Mouse (Mus musculus) heart, embryonic 14.5 days (tissue): Measurements from ENCODE around the gene Arfgef2. TPM values are rescaled to one million over a fixed set of nuclear protein-coding genes. Genes with fewer than 3 reads are reported as not detected.

Experiments
- ATAC-seq: fragments of 200-750 bp; cut with Nextera tagmentation; 2 replicates; pipeline ENCODE4 v1.8.0; 2017; ENCODE audit warnings: low read depth, moderate TSS enrichment; ENCODE audit not compliant: insufficient number of reproducible peaks, insufficient read depth, low FRiP score
- H3K27ac ChIP-seq, 2 experiments: fragments of 200-500 bp in 1 of 2; fragments of 300-500 bp in 1 of 2; sonication (generic) in 1 of 2; replicated peaks in 1 of 2; 2 replicates each; pipeline ENCODE4 v1.5.1; 2012 to 2014; ENCODE audit warnings: low read depth in 2 of 2, low read length in 2 of 2, control low read depth in 1 of 2, mild to moderate bottlenecking in 1 of 2, mixed read lengths in 1 of 2; ENCODE audit not compliant: control insufficient read depth in 1 of 2, insufficient read depth in 1 of 2
- H3K27me3 ChIP-seq: fragments of 300-500 bp; sonication (generic); 2 replicates; pipeline ENCODE4 v1.6.1; 2014; ENCODE audit warnings: mild to moderate bottlenecking, low read length, control low read depth; ENCODE audit not compliant: control insufficient read depth, insufficient read depth
- H3K36me3 ChIP-seq: fragments of 300-500 bp; sonication (generic); 2 replicates; pipeline ENCODE4 v1.6.1; 2014; ENCODE audit warnings: mild to moderate bottlenecking, control low read depth, low read length, mixed read lengths; ENCODE audit not compliant: control insufficient read depth, insufficient read depth
- H3K4me1 ChIP-seq, 2 experiments: fragments of 200-500 bp in 1 of 2; fragments of 300-500 bp in 1 of 2; sonication (generic) in 1 of 2; 2 replicates each; pipeline ENCODE4 v1.6.1; 2012 to 2014; ENCODE audit warnings: low read length in 2 of 2, control low read depth in 1 of 2, mixed read lengths in 1 of 2; ENCODE audit not compliant: control insufficient read depth in 2 of 2, insufficient read depth in 2 of 2
- H3K4me2 ChIP-seq: fragments of 300-500 bp; sonication (generic); 2 replicates; pipeline ENCODE4 v1.6.1; 2014; ENCODE audit warnings: mild to moderate bottlenecking, low read length
- H3K4me3 ChIP-seq, 2 experiments: fragments of 200-500 bp in 1 of 2; fragments of 300-500 bp in 1 of 2; sonication (generic) in 1 of 2; 2 replicates each; pipeline ENCODE4 v1.5.1; 2012 to 2014; ENCODE audit warnings: low read length in 2 of 2, mild to moderate bottlenecking in 2 of 2, control low read depth in 1 of 2, low read depth in 1 of 2, moderate library complexity in 1 of 2; ENCODE audit not compliant: control insufficient read depth in 1 of 2, insufficient read depth in 1 of 2
- H3K9ac ChIP-seq: fragments of 300-500 bp; sonication (generic); 2 replicates; pipeline ENCODE4 v1.6.1; 2014; ENCODE audit warnings: mild to moderate bottlenecking, low read length
- H3K9me3 ChIP-seq: fragments of 300-500 bp; sonication (generic); 2 replicates; pipeline ENCODE4 v1.6.1; 2016; ENCODE audit warnings: low read length, control low read depth; ENCODE audit not compliant: control insufficient read depth
- WGBS: fragments of 180-500 bp; shearing (Covaris S2); extraction: QIAGEN DNeasy Blood & Tissue Kit; methylation state at CpG from one replicate; pipeline ENCODE4 v1.1.7; 2014; 5-methylcytosine and 5-hydroxymethylcytosine counted together
- polyA plus RNA-seq: library from polyadenylated mRNA; unstranded; fragments of >200 nt; fragmentation: Nextera tagmentation; extraction: Ambion mirVana; gene quantifications from 2 replicates; pipeline ENCODE4 v1.2.1, GENCODE M21; 2014

Gene Arfgef2
- polyA plus RNA-seq, 1 experiment from 2014 or later, result 7.7 TPM

- H3K4me3 ChIP-seq, result no peak overlapping the region
- H3K4me2 ChIP-seq, result no peak overlapping the region
- H3K9me3 ChIP-seq, result peaks cover 2% of the 10 kb centered on the region; the same call in 1 of the 2 replicates
- H3K4me1 ChIP-seq, result no peaks in the 10 kb centered on the region; a peak in 1 of 4 replicates
- no peaks in the 10 kb centered on the region for H3K27me3 ChIP-seq
- H3K36me3 ChIP-seq, result peaks cover 99% of the 10 kb centered on the region
- WGBS, result 96% methylated on average over 2 of the region's 2 CpGs
- no peak for ATAC-seq
- H3K27ac ChIP-seq, result no peak overlapping the region
- no peak overlapping the region for H3K9ac ChIP-seq
Observed at GRCm38 (mm10) chr2:166857118-166857517, 51.7 kb downstream of the Arfgef2 start.

- no peak overlapping the region for H3K4me2 ChIP-seq
- no peaks in the 10 kb centered on the region for H3K27me3 ChIP-seq
- H3K9me3 ChIP-seq, result no peaks in the 10 kb centered on the region
- 80% methylated on average over 7 of the region's 7 CpGs for WGBS
- H3K36me3 ChIP-seq, result peaks cover 96% of the 10 kb centered on the region
- H3K27ac ChIP-seq, result no peak overlapping the region
- ATAC-seq, result no peak
- no peak overlapping the region for H3K4me3 ChIP-seq
- no peak overlapping the region for H3K9ac ChIP-seq
- H3K4me1 ChIP-seq, result peaks cover 0 to 4% of the 10 kb centered on the region in 2 experiments; a peak in 1 of 4 replicates
Observed at GRCm38 (mm10) chr2:166859214-166859613, 53.8 kb downstream of the Arfgef2 start.

GRCm38 (mm10) chr2:166862505-166862904 lies 57.1 kb downstream of the Arfgef2 start:
- ATAC-seq, result peak; percentile 51
- Histone ChIP-seq H3K4me1 (peaks cover 11 to 21% of the 10 kb centered on the region in 2 experiments; a peak in 3 of 4 replicates), H3K4me3 (no peak overlapping the region), H3K9me3 (no peaks in the 10 kb centered on the region), H3K36me3 (peaks cover 97% of the 10 kb centered on the region), H3K27ac (peak overlapping the region in 1 of 2 experiments; percentile 42; a peak in 1 of 4 replicates), H3K4me2 (no peak overlapping the region), H3K27me3 (no peaks in the 10 kb centered on the region), H3K9ac (no peak overlapping the region)
- 15% methylated on average over 3 of the region's 3 CpGs for WGBS

- Histone ChIP-seq H3K27me3 (no peaks in the 10 kb centered on the region), H3K4me2 (no peak overlapping the region), H3K4me1 (peaks cover 11 to 21% of the 10 kb centered on the region in 2 experiments; a peak in 3 of 4 replicates), H3K9me3 (no peaks in the 10 kb centered on the region), H3K9ac (no peak overlapping the region), H3K4me3 (no peak overlapping the region), H3K36me3 (peaks cover 96% of the 10 kb centered on the region), H3K27ac (no peak overlapping the region)
- WGBS, result 32% methylated on average over 10 of the region's 10 CpGs
- ATAC-seq, result no peak
Observed at GRCm38 (mm10) chr2:166865476-166865875, 60.1 kb downstream of the Arfgef2 start.

GRCm38 (mm10) chr2:166870271-166870865 lies 65.0 kb downstream of the Arfgef2 start:
- ATAC-seq, result no peak
- Histone ChIP-seq H3K9ac (no peak overlapping the region), H3K9me3 (no peaks in the 10 kb centered on the region), H3K4me1 (peaks cover 5 to 16% of the 10 kb centered on the region in 2 experiments; a peak in 3 of 4 replicates), H3K36me3 (peaks cover 97% of the 10 kb centered on the region), H3K27ac (peak overlapping the region; percentile 9 to 35; a peak in 1 of 4 replicates), H3K4me3 (no peak overlapping the region), H3K27me3 (no peaks in the 10 kb centered on the region), H3K4me2 (no peak overlapping the region)
- 87% methylated on average over 20 of the region's 20 CpGs for WGBS

GRCm38 (mm10) chr2:166870899-166871298 lies 65.5 kb downstream of the Arfgef2 start:
- Histone ChIP-seq H3K9me3 (no peaks in the 10 kb centered on the region), H3K9ac (no peak overlapping the region), H3K36me3 (peaks cover 92% of the 10 kb centered on the region), H3K4me3 (no peak overlapping the region), H3K4me1 (peaks cover 2 to 11% of the 10 kb centered on the region in 2 experiments; a peak in 3 of 4 replicates), H3K27me3 (no peaks in the 10 kb centered on the region), H3K27ac (peak overlapping the region; percentile 9 to 35; a peak in 1 of 4 replicates), H3K4me2 (no peak overlapping the region)
- ATAC-seq, result no peak
- 51% methylated on average over 10 of the region's 10 CpGs for WGBS

- H3K36me3 ChIP-seq, result peaks cover 93% of the 10 kb centered on the region
- H3K9ac ChIP-seq, result no peak overlapping the region
- H3K4me1 ChIP-seq, result peaks cover 0 to 5% of the 10 kb centered on the region in 2 experiments; a peak in 1 of 4 replicates
- H3K4me3 ChIP-seq, result no peak overlapping the region
- H3K27me3 ChIP-seq, result no peaks in the 10 kb centered on the region
- H3K9me3 ChIP-seq, result no peaks in the 10 kb centered on the region
- WGBS, result 87% methylated on average over 10 of the region's 10 CpGs
- no peak overlapping the region for H3K27ac ChIP-seq
- no peak for ATAC-seq
- no peak overlapping the region for H3K4me2 ChIP-seq
Observed at GRCm38 (mm10) chr2:166874675-166875280, 69.4 kb downstream of the Arfgef2 start.
